Mouse (Mus musculus) gonadal fat pad, adult 2 months (tissue): ENCODE results near the gene Smcr8. TPM values are rescaled to one million over a fixed set of nuclear protein-coding genes. Genes with fewer than 3 reads are reported as not detected.
A peak's percentile ranks its signal among the peaks of the same experiment; 100 is the strongest.
"Not testable (repeated sequence)": the region's sequence is repeated elsewhere in the genome, so short reads cannot be mapped to it uniquely, and the experiment has no call there.

Experiments used
- DNase-seq: peaks from one replicate; pipeline ENCODE4 v3.0.0-alpha.2; 2012; ENCODE audit warnings: low read depth
- polyA plus RNA-seq: library from polyadenylated mRNA; depleted of rRNA; stranded (reverse); fragments of >200 nt; gene quantifications from 2 replicates; pipeline ENCODE4 v1.2.3, GENCODE M21; 2012

Gene Smcr8
- polyA plus RNA-seq, 1 experiment: 12.5 TPM

DNA sequence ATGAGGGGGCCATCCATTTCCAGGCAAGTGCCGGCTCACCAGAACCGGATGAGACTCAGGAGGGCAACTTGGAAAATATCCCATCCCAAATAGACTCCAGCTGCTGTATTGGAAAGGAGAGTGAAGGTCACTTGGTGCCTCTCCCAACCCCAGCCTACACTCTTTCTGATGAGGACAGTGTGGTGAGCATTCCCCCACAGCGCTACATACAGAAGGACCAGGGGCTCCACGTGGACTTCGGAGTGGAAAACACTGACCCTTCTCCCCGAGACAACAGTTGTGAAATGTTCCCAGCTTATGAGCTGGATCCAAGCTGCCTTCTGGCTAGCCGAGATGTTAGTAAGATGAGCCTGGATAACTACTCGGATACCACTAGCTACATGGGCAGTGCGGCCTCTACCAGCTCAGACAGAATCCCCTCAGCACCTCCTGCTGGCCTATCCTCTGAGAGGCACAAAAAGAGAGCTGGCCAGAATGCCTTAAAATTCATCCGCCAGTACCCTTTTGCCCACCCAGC lies 2.4 kb downstream of the Smcr8 start:
- DNase-seq: no peak

- DNase-seq: no peak
Measured at GRCm38 (mm10) chr11:60784179-60784922, 7.0 kb downstream of the Smcr8 start.

- DNase-seq: no peak
Measured at GRCm38 (mm10) chr11:60787595-60787994, 10.3 kb downstream of the Smcr8 start.

- no peak for DNase-seq
Measured at GRCm38 (mm10) chr11:60790472-60790871, 13.1 kb downstream of the Smcr8 start.

DNA sequence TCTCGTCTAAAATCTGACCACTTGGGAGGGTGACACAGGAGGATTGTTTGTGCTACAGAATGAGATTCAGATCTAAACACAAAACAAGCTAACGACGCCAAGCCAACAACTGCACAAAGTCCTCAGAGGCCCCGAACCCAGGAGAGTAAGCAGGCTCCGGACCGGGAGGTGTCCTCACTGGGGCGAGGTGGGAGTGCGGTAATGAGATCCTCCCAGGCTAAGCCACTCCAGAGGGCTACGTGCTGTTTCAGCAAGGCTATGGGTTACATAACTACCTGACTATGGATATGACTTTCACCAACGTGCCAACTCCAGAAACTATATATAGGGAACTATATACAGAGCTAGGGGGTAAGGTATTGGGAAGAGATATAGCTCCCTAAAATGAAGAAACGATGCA lies 19.0 kb downstream of the Smcr8 start:
- no peak for DNase-seq

DNA sequence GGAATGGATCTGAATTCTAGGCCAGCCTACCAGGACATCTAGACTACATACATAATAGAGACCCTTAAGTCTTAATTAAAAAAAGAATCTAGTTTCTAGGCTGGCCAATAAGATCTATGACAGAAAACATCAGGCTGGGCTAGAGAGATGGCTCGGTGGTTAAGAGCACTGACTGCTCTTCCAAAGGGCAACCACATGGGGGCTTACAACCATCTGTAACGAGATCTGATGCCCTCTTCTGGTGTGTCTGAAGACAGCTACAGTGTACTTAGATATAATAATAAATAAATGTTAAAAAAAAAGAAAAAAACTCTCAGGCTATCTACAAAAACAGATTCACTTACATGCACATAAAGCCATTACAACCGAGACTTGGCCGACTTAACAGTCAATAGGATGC lies 22.7 kb downstream of the Smcr8 start:
- DNase-seq: no peak

DNA sequence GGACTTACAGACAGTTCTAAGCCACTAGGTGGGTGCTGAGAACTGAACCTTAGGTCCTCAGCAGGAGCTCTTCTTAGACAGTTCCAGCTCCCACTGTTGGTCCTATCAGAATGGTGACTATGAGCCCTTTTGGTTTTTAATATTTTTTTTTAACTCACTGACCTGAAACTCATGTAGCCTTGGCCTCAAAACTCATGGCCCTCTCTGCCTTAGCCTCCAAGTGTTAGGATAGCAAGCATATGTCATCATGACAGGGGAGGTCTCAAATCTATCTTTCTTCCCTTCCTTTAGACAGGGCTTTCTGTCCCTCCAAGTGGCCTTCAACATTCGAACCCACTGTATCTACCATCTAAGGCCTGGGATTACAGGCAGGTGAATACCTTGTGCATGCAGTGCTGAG lies 23.6 kb downstream of the Smcr8 start:
- no peak for DNase-seq

DNA sequence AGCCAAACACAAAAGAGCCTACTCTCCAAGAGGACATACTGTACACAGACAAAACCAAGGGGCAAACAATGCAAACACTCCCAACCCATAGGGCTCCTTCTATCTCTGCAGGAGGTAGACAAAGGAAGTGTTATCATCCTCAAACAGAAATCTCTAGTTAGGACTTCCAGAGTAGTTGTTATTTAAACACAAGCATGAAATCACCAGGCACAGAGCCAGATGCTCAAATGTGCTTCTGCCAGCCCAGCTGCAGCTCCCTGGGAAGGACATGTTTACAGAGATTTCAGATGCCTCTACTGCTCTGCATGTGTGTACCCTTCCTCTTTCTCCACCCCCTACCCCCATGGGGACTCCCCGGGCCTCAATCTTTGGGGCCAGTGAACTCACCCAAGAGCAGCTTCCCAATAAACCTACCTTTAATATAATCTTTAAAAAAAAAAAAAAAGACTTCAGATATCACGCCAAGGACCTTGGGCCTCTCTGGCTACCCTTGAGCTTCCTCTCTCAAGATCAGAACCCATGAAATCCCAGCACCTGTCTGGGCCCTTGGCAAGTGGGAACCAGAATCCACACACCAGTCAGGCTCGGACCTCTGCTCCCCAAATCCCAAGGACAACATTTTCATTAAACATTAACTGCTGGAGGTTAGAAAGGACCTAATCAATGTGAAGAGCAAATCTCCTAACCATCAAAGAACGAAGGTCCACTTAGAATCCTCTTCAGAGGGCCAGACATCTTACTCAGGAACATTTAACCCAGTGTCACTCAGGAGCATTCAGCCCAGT lies 31.2 kb downstream of the Smcr8 start:
- DNase-seq: no peak

DNA sequence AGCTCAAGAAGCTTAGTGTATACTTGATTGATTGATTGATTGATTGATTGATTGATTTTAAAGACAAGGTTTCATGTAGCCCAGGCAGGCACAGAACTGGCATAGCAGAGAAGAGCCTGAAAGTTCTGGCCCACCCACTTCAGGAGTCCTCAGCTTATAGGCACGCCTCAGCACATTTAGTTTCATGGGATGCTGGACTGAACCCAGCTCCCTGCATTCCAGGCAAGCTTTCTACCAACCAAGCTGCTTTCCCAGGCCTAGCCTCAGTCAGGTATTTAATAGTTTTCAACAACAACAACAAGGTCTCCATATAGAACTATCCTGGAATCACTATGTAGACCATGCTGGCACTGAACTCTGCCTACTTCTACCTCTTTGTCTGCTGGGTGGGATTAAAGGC lies 32.2 kb downstream of the Smcr8 start:
- no peak for DNase-seq

DNA sequence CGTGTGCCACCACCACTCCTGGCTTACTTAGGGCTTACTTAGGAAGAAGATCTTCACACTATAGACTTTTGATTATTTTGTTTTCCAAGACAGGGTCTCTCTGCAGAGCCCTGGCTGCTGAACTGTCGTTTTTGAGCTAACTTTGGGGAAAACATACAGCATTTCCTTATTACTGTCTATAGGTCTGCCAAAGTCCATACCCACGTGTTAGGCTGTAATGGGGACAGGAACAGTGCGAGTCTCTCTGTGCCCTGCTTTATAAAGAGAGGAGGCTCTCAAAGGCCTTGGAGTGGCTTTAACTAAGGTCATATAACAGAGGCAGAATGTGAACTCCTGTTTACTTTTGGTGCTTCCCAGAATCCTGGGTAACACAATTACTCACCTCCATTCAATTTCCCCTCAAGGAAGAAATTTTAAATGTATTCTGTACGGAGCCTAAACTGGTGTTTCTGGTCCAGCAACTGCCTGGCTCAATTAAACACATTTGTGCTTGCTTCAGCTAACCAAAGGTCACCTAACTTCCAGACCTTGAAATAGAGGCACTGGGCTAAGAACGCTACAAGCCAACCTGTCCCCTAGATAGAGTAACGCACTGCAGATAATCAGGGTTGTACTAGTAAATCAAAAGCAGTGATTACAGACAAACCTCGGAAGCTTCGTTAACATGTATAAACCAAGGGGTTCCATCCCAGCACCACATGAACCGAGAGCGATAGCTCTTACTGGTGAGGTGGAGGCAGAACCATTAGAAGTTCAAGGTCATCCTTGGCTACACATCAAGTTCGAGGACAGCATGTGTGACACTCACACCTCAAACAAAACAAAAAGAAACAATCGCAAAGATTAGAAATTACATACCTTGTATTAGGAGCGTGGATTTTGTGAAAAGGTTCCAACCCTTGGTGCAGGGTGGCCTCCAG lies 33.0 kb downstream of the Smcr8 start:
- DNase-seq: no peak

DNA sequence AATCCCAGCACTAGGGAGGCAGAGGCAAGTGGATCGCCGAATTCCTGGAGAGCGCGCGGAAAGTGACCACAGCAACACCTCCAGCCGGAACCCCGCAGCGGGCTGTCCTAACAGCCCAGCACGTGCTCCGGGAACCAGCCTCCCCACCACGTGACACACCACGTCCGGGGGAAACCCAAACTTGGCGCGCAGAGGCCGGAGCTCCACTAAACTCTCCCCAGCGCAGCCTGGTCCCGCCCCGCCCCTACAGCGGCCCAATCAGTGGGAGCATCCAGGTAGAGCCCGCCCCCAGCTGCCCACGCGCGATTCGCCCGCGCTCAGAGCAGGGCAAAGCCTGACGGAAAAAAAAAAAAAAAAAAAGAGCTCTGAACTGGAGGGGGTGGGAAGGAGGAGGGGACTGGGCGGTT lies 33.7 kb downstream of the Smcr8 start:
- peak; percentile 77 for DNase-seq

- DNase-seq: not testable (repeated sequence)
Measured at GRCm38 (mm10) chr11:60811618-60812017, 34.3 kb downstream of the Smcr8 start, which contains the start of gene Shmt1. Shmt1 (minus strand) TSS chr11:60811718.

DNA sequence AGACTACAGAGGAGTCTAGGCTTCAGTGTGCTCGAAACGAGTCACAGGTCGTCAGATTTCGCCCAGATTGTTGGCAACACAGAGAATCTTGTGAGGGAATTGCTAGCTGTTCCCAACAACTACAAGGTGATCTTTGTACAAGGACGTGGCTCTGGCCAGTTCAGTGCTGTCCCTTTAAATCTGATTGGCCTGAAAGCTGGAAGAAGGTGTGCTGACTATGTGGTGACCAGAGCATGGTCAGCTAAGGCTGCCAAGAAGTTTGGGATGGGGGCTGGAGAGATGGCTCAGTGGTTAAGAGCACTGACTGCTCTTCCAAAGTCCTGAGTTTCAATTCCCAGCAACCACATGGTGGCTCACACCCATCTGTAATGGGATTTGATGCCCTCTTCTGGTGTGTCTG lies 39.1 kb downstream of the Smcr8 start:
- no peak for DNase-seq

DNA sequence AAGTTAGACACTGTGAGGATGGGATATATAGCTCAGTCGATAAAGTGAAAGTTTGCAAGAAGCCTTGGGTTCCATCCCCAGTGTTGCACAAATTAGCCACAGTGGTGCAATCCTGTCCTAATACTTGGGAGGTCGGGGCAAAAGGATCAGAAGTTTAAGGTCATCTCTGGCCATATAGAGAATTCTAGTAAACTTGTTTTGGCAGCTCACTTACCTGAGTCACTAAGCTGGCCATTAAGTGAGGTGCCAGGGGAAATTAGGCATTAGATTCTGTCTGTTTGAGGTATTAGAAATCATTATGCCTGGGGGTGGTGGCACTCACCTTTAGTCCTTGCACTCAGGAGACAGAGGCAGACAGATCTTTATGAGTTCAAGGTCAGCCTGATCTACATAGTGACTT lies 46.4 kb downstream of the Smcr8 start:
- DNase-seq: no peak

DNA sequence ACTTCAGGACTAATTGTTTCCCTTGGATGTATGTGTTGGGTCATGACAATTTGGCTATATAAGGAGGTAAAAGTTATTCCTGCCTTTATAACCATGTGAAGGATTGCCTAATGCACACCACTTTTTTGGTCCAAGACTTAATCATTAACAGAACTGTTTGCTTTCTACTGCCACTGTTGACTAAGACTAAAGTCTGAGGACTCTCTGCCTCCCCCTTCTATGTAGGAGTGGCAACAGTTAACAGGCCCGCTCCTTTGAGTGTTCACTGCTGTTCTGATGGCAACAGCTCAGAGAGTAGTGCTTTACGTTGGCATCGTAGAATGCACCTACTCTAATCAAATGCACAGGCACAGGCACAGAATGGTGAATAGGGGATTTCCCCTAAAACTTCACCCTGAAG lies 47.9 kb downstream of the Smcr8 start:
- DNase-seq: no peak

DNA sequence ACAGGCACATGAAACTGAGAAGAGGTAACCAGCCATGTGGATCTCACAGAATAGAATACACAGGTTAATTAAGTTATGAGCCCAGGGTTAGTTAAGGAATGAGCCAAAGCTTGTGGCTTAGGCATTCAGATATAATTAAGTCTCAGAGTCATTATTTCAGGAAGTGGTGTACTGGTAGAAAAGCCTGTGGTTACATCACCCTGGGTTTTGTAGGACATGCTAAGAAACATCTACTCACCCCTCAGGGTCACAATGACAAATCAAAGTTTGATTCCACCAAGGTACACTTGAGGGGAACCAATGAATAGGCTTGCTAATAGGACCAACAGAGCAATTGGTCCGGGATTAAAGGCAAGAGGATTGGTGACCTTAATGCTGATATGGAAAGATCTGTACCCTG lies 49.4 kb downstream of the Smcr8 start:
- no peak for DNase-seq

- DNase-seq: no peak
Measured at GRCm38 (mm10) chr11:60827241-60827945, 50.1 kb downstream of the Smcr8 start.

- DNase-seq: no peak
Measured at GRCm38 (mm10) chr11:60828903-60829302, 51.6 kb downstream of the Smcr8 start.

- no peak for DNase-seq
Measured at GRCm38 (mm10) chr11:60830433-60831052, 53.2 kb downstream of the Smcr8 start, which contains the start of gene Dhrs7b. Dhrs7b (plus strand) TSS chr11:60830631.

- no peak for DNase-seq
Measured at GRCm38 (mm10) chr11:60836897-60837296, 59.6 kb downstream of the Smcr8 start.
